Mouse (Mus musculus): ENCODE data around the gene Crkl. TPM values are rescaled to one million over a fixed set of nuclear protein-coding genes. Genes with fewer than 3 reads are reported as not detected.

Gene Crkl
- polyA plus RNA-seq, 1 experiment from 2014 or later, result 120 TPM

- no peak overlapping the region for H3K4me3 ChIP-seq
- no peak for ATAC-seq (replicated peaks)
- H3K36me3 ChIP-seq, result peaks cover 15% of the 10 kb centered on the region
- no peak overlapping the region for H3K9ac ChIP-seq (replicated peaks)
- no peak overlapping the region for H3K27ac ChIP-seq (replicated peaks)
- H3K9me3 ChIP-seq, result no peaks in the 10 kb centered on the region
- 56% methylated on average over 4 of the region's 4 CpGs for whole genome bisulfite sequencing
- peaks cover 20% of the 10 kb centered on the region for H3K4me1 ChIP-seq
- no peak overlapping the region for H3K4me2 ChIP-seq (replicated peaks)
- H3K27me3 ChIP-seq, result no peaks in the 10 kb centered on the region
These were observed 80.5 kb downstream of the Crkl start for GRCm38 (mm10) chr16:17532271-17532670.

GRCm38 (mm10) chr16:17532676-17533329 is 81.0 kb downstream of the Crkl start:
- no peak overlapping the region for H3K4me3 ChIP-seq
- WGBS, result 70% methylated on average over 14 of the region's 14 CpGs
- no peaks in the 10 kb centered on the region for H3K27me3 ChIP-seq
- H3K27ac ChIP-seq (replicated peaks), result no peak overlapping the region
- H3K4me1 ChIP-seq, result peaks cover 20% of the 10 kb centered on the region
- H3K36me3 ChIP-seq, result peaks cover 10% of the 10 kb centered on the region
- H3K4me2 ChIP-seq (replicated peaks), result no peak overlapping the region
- no peak overlapping the region for H3K9ac ChIP-seq (replicated peaks)
- ATAC-seq (replicated peaks), result no peak
- no peaks in the 10 kb centered on the region for H3K9me3 ChIP-seq

- H3K4me1 ChIP-seq, result peaks cover 6% of the 10 kb centered on the region
- H3K9ac ChIP-seq (replicated peaks), result no peak overlapping the region
- no peaks in the 10 kb centered on the region for H3K36me3 ChIP-seq
- H3K4me2 ChIP-seq (replicated peaks), result no peak overlapping the region
- 95% methylated on average over 3 of the region's 3 CpGs for WGBS
- H3K9me3 ChIP-seq, result no peaks in the 10 kb centered on the region
- no peaks in the 10 kb centered on the region for H3K27me3 ChIP-seq
- no peak for ATAC-seq (replicated peaks)
- H3K4me3 ChIP-seq, result no peak overlapping the region
- no peak overlapping the region for H3K27ac ChIP-seq (replicated peaks)
These were observed 84.8 kb downstream of the Crkl start for GRCm38 (mm10) chr16:17536584-17536983.

Other genes with a start within 250 kb of the Crkl start
- 307 and 318 TPM in 2 replicates for gene Ube2l3, start 249.3 kb upstream of the Crkl start, polyA plus RNA-seq (2015; fragmentation: Nextera tagmentation; extraction: Ambion mirVana)
- gene Rimbp3, start 243.4 kb upstream of the Crkl start, polyA plus RNA-seq (2015; fragmentation: Nextera tagmentation; extraction: Ambion mirVana), result 1.7 TPM in 2 replicates
- gene Hic2, start 218.4 kb upstream of the Crkl start, polyA plus RNA-seq (2015; fragmentation: Nextera tagmentation; extraction: Ambion mirVana), result 8.6 and 8.8 TPM in 2 replicates
- gene Tmem191c, start 175.9 kb upstream of the Crkl start, polyA plus RNA-seq (2015; fragmentation: Nextera tagmentation; extraction: Ambion mirVana), result 23.6 and 24.0 TPM in 2 replicates
- 1.0 and 1.8 TPM in 2 replicates for gene Serpind1, start 120.6 kb upstream of the Crkl start, polyA plus RNA-seq (2015; fragmentation: Nextera tagmentation; extraction: Ambion mirVana)
- gene Snap29, start 46.0 kb upstream of the Crkl start, polyA plus RNA-seq (2015; fragmentation: Nextera tagmentation; extraction: Ambion mirVana), result 23.5 and 27.0 TPM in 2 replicates
- gene Pi4ka, start 45.7 kb upstream of the Crkl start, polyA plus RNA-seq (2015; fragmentation: Nextera tagmentation; extraction: Ambion mirVana), result 56.1 and 58.9 TPM in 2 replicates
- gene Aifm3, start 37.6 kb downstream of the Crkl start, polyA plus RNA-seq (2015; fragmentation: Nextera tagmentation; extraction: Ambion mirVana), result 8.0 and 10.6 TPM in 2 replicates
- gene Lztr1, start 56.7 kb downstream of the Crkl start, polyA plus RNA-seq (2015; fragmentation: Nextera tagmentation; extraction: Ambion mirVana), result 120 and 133 TPM in 2 replicates
- 65.8 and 67.7 TPM in 2 replicates for gene Thap7, start 79.1 kb downstream of the Crkl start, polyA plus RNA-seq (2015; fragmentation: Nextera tagmentation; extraction: Ambion mirVana)
- 0.33 and 0.89 TPM in 2 replicates for gene Lrrc74b, start 109.3 kb downstream of the Crkl start, polyA plus RNA-seq (2015; fragmentation: Nextera tagmentation; extraction: Ambion mirVana)
- gene P2rx6, start 109.9 kb downstream of the Crkl start, polyA plus RNA-seq (2015; fragmentation: Nextera tagmentation; extraction: Ambion mirVana), result 1.1 and 1.9 TPM in 2 replicates
- gene Slc7a4, start 131.2 kb downstream of the Crkl start, polyA plus RNA-seq (2015; fragmentation: Nextera tagmentation; extraction: Ambion mirVana), result 29.3 and 32.0 TPM in 2 replicates
- gene Smpd4, start 167.4 kb downstream of the Crkl start, polyA plus RNA-seq (2015; fragmentation: Nextera tagmentation; extraction: Ambion mirVana), result 30.6 and 32.7 TPM in 2 replicates
- gene Ccdc74a, start 194.5 kb downstream of the Crkl start, polyA plus RNA-seq (2015; fragmentation: Nextera tagmentation; extraction: Ambion mirVana), result 6.6 and 8.3 TPM in 2 replicates

All from forebrain, embryonic 15.5 days (tissue).